Mouse (Mus musculus) left cerebral cortex, postnatal 4 days (tissue): ENCODE results near the gene Olfr315. TPM values are rescaled to one million over a fixed set of nuclear protein-coding genes. Genes with fewer than 3 reads are reported as not detected.
"Not testable (repeated sequence)": the region's sequence is repeated elsewhere in the genome, so short reads cannot be mapped to it uniquely, and the experiment has no call there.

Experiments used
- DNase-seq: peaks from one replicate; pipeline ENCODE4 v3.0.0-alpha.2; 2022
- intact Hi-C: fragments of 180-260 bp; cut with DNase I; formaldehyde crosslinking; loops from one replicate; pipeline ENCODE4 v1.15.1; 2025
- total RNA-seq, 2 experiments: library from RNA; stranded (reverse); gene quantifications; 2 replicates each; pipeline ENCODE4 v1.2.3; 2021

The Olfr315 gene
- total RNA-seq, 2 experiments from 2014 or later = not detected

GRCm38 (mm10) chr11:58814700-58815099, 41.7 kb downstream of the Olfr315 start, which contains the start of gene Olfr313:
Gene Olfr313, plus strand, starts transcription at chr11:58815000.
- intact Hi-C loops, DNase-seq: not testable (repeated sequence)

GRCm38 (mm10) chr11:58815676-58816075, 42.7 kb downstream of the Olfr315 start:
- intact Hi-C loops = no loop called here
- DNase-seq = no peak

- intact Hi-C loops = not testable (repeated sequence)
Measured at GRCm38 (mm10) chr11:58828937-58829336, 55.9 kb downstream of the Olfr315 start, which contains the start of gene Olfr312. Gene Olfr312, plus strand, starts transcription at chr11:58829237.

GRCm38 (mm10) chr11:58829764-58830163, 56.8 kb downstream of the Olfr315 start:
- intact Hi-C loops = no loop called here
- no peak for DNase-seq

More at GRCm38 (mm10) chr11:58828937-58829336, 55.9 kb downstream of the Olfr315 start, which contains the start of gene Olfr312:
- DNase-seq = not testable (repeated sequence)

Other genes with a start within 250 kb of the Olfr315 start
- gene Olfr330, start 238.4 kb upstream of the Olfr315 start, total RNA-seq = not detected
- not detected for gene Olfr329-ps, start 226.8 kb upstream of the Olfr315 start, total RNA-seq
- under 1 TPM; 0.12 to 0.34 TPM for gene Olfr328, start 217.6 kb upstream of the Olfr315 start, total RNA-seq
- not detected for gene Olfr224, start 202.6 kb upstream of the Olfr315 start, total RNA-seq
- gene Olfr325, start 195.5 kb upstream of the Olfr315 start, total RNA-seq = not detected
- gene Olfr324, start 178.1 kb upstream of the Olfr315 start, total RNA-seq = not detected
- not detected for gene 2210407C18Rik, start 157.1 kb upstream of the Olfr315 start, total RNA-seq
- not detected for gene Olfr323, start 142.7 kb upstream of the Olfr315 start, total RNA-seq
- under 1 TPM in 1 of 2 experiments, not detected in 1; 0.26 TPM for gene Trim58, start 132.7 kb upstream of the Olfr315 start, total RNA-seq
- not detected for gene Olfr322, start 114.4 kb upstream of the Olfr315 start, total RNA-seq
- not detected for gene Olfr320, start 92.1 kb upstream of the Olfr315 start, total RNA-seq
- not detected for gene Olfr319, start 74.0 kb upstream of the Olfr315 start, total RNA-seq
- not detected for gene Olfr318, start 49.2 kb upstream of the Olfr315 start, total RNA-seq
- gene Olfr317, start 34.0 kb upstream of the Olfr315 start, total RNA-seq = under 1 TPM in 1 of 2 experiments, not detected in 1; 0.30 TPM
- gene Olfr316, start 20.5 kb upstream of the Olfr315 start, total RNA-seq = not detected
- not detected for gene Olfr314, start 9.8 kb downstream of the Olfr315 start, total RNA-seq
- gene Fam183b, start 28.8 kb downstream of the Olfr315 start, total RNA-seq = 1 to 10 TPM; 1.6 to 1.8 TPM
- not detected for gene Olfr313, start 41.8 kb downstream of the Olfr315 start, total RNA-seq
- gene Olfr312, start 56.0 kb downstream of the Olfr315 start, total RNA-seq = not detected
- not detected for gene Olfr311, start 66.1 kb downstream of the Olfr315 start, total RNA-seq
- gene Gm12258, start 74.0 kb downstream of the Olfr315 start, total RNA-seq = 10 to 100 TPM; 18.4 TPM
- 10 to 100 TPM; 14.5 to 14.6 TPM for gene 2810021J22Rik, start 94.0 kb downstream of the Olfr315 start, total RNA-seq
- 10 to 100 TPM; 11.9 to 12.4 TPM for gene Zfp39, start 131.0 kb downstream of the Olfr315 start, total RNA-seq
- gene Btnl10, start 144.7 kb downstream of the Olfr315 start, total RNA-seq = under 1 TPM; 0.20 to 0.40 TPM
- 100 to 1,000 TPM; 386 to 426 TPM for gene Rnf187, start 165.7 kb downstream of the Olfr315 start, total RNA-seq
- 100 to 1,000 TPM; 299 to 314 TPM for gene Hist3h2ba, start 175.7 kb downstream of the Olfr315 start, total RNA-seq
- gene Hist3h2a, start 181.5 kb downstream of the Olfr315 start, total RNA-seq = 100 to 1,000 TPM in 1 of 2 experiments, 10 to 100 TPM in 1; 95.0 to 101 TPM
- 1 to 10 TPM; 1.8 to 2.0 TPM for gene Trim17, start 181.5 kb downstream of the Olfr315 start, total RNA-seq
- 10 to 100 TPM; 26.0 to 27.0 TPM for gene Trim11, start 204.9 kb downstream of the Olfr315 start, total RNA-seq